Mouse (Mus musculus): ENCODE results near the gene Gm26938. TPM values are rescaled to one million over a fixed set of nuclear protein-coding genes. Genes with fewer than 3 reads are reported as not detected.

The Gm26938 gene
- polyA plus RNA-seq (2015; fragmentation: Nextera tagmentation; extraction: Ambion mirVana): not detected in 2 replicates

- Histone ChIP-seq H3K9me3 (replicated peaks; ENCODE audit: control insufficient read depth, low read length, poor library complexity, severe bottlenecking) (no peaks in the 10 kb centered on the region), H3K27ac (ENCODE audit: low read length) (peak within 1 kb of the TSS; percentile 62), H3K4me1 (ENCODE audit: control insufficient read depth, insufficient read depth, low read length) (peaks cover 19% of the 10 kb centered on the region), H3K27me3 (ENCODE audit: control insufficient read depth, insufficient read depth, low read depth, low read length) (no peaks in the 10 kb centered on the region), H3K4me3 (ENCODE audit: low read depth, low read length) (peak within 1 kb of the TSS; percentile 87), H3K36me3 (ENCODE audit: control insufficient read depth, insufficient read depth, low read length) (peaks cover 12% of the 10 kb centered on the region; the same call in 1 of the 2 replicates), H3K4me2 (ENCODE audit: low read length) (peak within 1 kb of the TSS; percentile 99), H3K9ac (ENCODE audit: low read depth, low read length) (peak within 1 kb of the TSS; percentile 85)
- WGBS: under 1% methylated on average over 43 of the region's 43 CpGs
- ATAC-seq: peak; percentile 90
These were observed at the start of gene Gm26938, which contains the start of gene Psmg3 for GRCm38 (mm10) chr5:139826357-139827055. Gene Gm26938 (minus strand): TSS chr5:139826407. Gene Psmg3 (minus strand): TSS chr5:139826885.

- ATAC-seq: no peak
- H3K9me3 ChIP-seq (replicated peaks; ENCODE audit: control insufficient read depth, low read length, poor library complexity, severe bottlenecking): no peaks in the 10 kb centered on the region
- 92% methylated on average over 1 of the region's 1 CpGs for WGBS
- no peak overlapping the region for H3K4me2 ChIP-seq (ENCODE audit: low read length)
- H3K4me1 ChIP-seq (ENCODE audit: control insufficient read depth, insufficient read depth, low read length): no peaks in the 10 kb centered on the region
- no peak overlapping the region for H3K9ac ChIP-seq (ENCODE audit: low read depth, low read length)
- H3K36me3 ChIP-seq (ENCODE audit: control insufficient read depth, insufficient read depth, low read length): no peaks in the 10 kb centered on the region
- no peaks in the 10 kb centered on the region for H3K27me3 ChIP-seq (ENCODE audit: control insufficient read depth, insufficient read depth, low read depth, low read length)
- no peak overlapping the region for H3K27ac ChIP-seq (ENCODE audit: low read length)
- H3K4me3 ChIP-seq (ENCODE audit: low read depth, low read length): no peak overlapping the region
These were observed 45.3 kb upstream of the Gm26938 start for GRCm38 (mm10) chr5:139871526-139871925.

GRCm38 (mm10) chr5:139870886-139871285 lies 44.7 kb upstream of the Gm26938 start:
- ATAC-seq: no peak
- H3K36me3 ChIP-seq (ENCODE audit: control insufficient read depth, insufficient read depth, low read length): no peaks in the 10 kb centered on the region
- WGBS: 18% methylated on average over 3 of the region's 4 CpGs

GRCm38 (mm10) chr5:139862759-139863158 lies 36.6 kb upstream of the Gm26938 start:
- no peak overlapping the region for H3K4me3 ChIP-seq (ENCODE audit: low read depth, low read length)
- peaks cover 6% of the 10 kb centered on the region; the same call in 1 of the 2 replicates for H3K4me1 ChIP-seq (ENCODE audit: control insufficient read depth, insufficient read depth, low read length)
- no peaks in the 10 kb centered on the region for H3K27me3 ChIP-seq (ENCODE audit: control insufficient read depth, insufficient read depth, low read depth, low read length)
- no peak overlapping the region for H3K27ac ChIP-seq (ENCODE audit: low read length)
- no peaks in the 10 kb centered on the region for H3K36me3 ChIP-seq (ENCODE audit: control insufficient read depth, insufficient read depth, low read length)
- H3K9ac ChIP-seq (ENCODE audit: low read depth, low read length): no peak overlapping the region
- H3K9me3 ChIP-seq (replicated peaks; ENCODE audit: control insufficient read depth, low read length, poor library complexity, severe bottlenecking): no peaks in the 10 kb centered on the region
- 50% methylated on average over 4 of the region's 4 CpGs for WGBS
- H3K4me2 ChIP-seq (ENCODE audit: low read length): no peak overlapping the region
- no peak for ATAC-seq

More at GRCm38 (mm10) chr5:139870886-139871285, 44.7 kb upstream of the Gm26938 start:
- Histone ChIP-seq H3K9ac (ENCODE audit: low read depth, low read length) (no peak overlapping the region), H3K4me3 (ENCODE audit: low read depth, low read length) (no peak overlapping the region), H3K4me1 (ENCODE audit: control insufficient read depth, insufficient read depth, low read length) (no peaks in the 10 kb centered on the region), H3K9me3 (replicated peaks; ENCODE audit: control insufficient read depth, low read length, poor library complexity, severe bottlenecking) (no peaks in the 10 kb centered on the region), H3K27me3 (ENCODE audit: control insufficient read depth, insufficient read depth, low read depth, low read length) (no peaks in the 10 kb centered on the region), H3K4me2 (ENCODE audit: low read length) (no peak overlapping the region), H3K27ac (ENCODE audit: low read length) (no peak overlapping the region)

GRCm38 (mm10) chr5:139860328-139861104 lies 34.3 kb upstream of the Gm26938 start:
- peak; percentile 68; the same call in 1 of the 2 replicates for ATAC-seq
- Histone ChIP-seq H3K9ac (ENCODE audit: low read depth, low read length) (peak overlapping the region; percentile 27; the same call in 1 of the 2 replicates), H3K4me3 (ENCODE audit: low read depth, low read length) (no peak overlapping the region), H3K36me3 (ENCODE audit: control insufficient read depth, insufficient read depth, low read length) (no peaks in the 10 kb centered on the region), H3K4me1 (ENCODE audit: control insufficient read depth, insufficient read depth, low read length) (peaks cover 6% of the 10 kb centered on the region; the same call in 1 of the 2 replicates), H3K27ac (ENCODE audit: low read length) (no peak overlapping the region), H3K4me2 (ENCODE audit: low read length) (peak overlapping the region; percentile 15), H3K27me3 (ENCODE audit: control insufficient read depth, insufficient read depth, low read depth, low read length) (no peaks in the 10 kb centered on the region), H3K9me3 (replicated peaks; ENCODE audit: control insufficient read depth, low read length, poor library complexity, severe bottlenecking) (no peaks in the 10 kb centered on the region)
- 11% methylated on average over 15 of the region's 15 CpGs for WGBS

GRCm38 (mm10) chr5:139849626-139850320 lies 23.6 kb upstream of the Gm26938 start:
- H3K4me3 ChIP-seq (ENCODE audit: low read depth, low read length): no peak overlapping the region
- H3K27ac ChIP-seq (ENCODE audit: low read length): no peak overlapping the region
- 76% methylated on average over 12 of the region's 12 CpGs for WGBS
- H3K36me3 ChIP-seq (ENCODE audit: control insufficient read depth, insufficient read depth, low read length): no peaks in the 10 kb centered on the region
- no peak overlapping the region for H3K9ac ChIP-seq (ENCODE audit: low read depth, low read length)
- no peak for ATAC-seq
- peaks cover under 1% of the 10 kb centered on the region; the same call in 1 of the 2 replicates for H3K9me3 ChIP-seq (replicated peaks; ENCODE audit: control insufficient read depth, low read length, poor library complexity, severe bottlenecking)
- H3K27me3 ChIP-seq (ENCODE audit: control insufficient read depth, insufficient read depth, low read depth, low read length): no peaks in the 10 kb centered on the region
- H3K4me2 ChIP-seq (ENCODE audit: low read length): no peak overlapping the region
- peaks cover 2% of the 10 kb centered on the region; the same call in 1 of the 2 replicates for H3K4me1 ChIP-seq (ENCODE audit: control insufficient read depth, insufficient read depth, low read length)

GRCm38 (mm10) chr5:139839142-139839541 lies 12.9 kb upstream of the Gm26938 start:
- Histone ChIP-seq H3K4me2 (ENCODE audit: low read length) (no peak overlapping the region), H3K36me3 (ENCODE audit: control insufficient read depth, insufficient read depth, low read length) (no peaks in the 10 kb centered on the region), H3K4me1 (ENCODE audit: control insufficient read depth, insufficient read depth, low read length) (0 out of 2 replicates have a peak, but pooled peaks cover 3% of the 10 kb centered on the region), H3K4me3 (ENCODE audit: low read depth, low read length) (no peak overlapping the region), H3K9me3 (replicated peaks; ENCODE audit: control insufficient read depth, low read length, poor library complexity, severe bottlenecking) (no peaks in the 10 kb centered on the region), H3K9ac (ENCODE audit: low read depth, low read length) (no peak overlapping the region), H3K27me3 (ENCODE audit: control insufficient read depth, insufficient read depth, low read depth, low read length) (no peaks in the 10 kb centered on the region), H3K27ac (ENCODE audit: low read length) (no peak overlapping the region)
- ATAC-seq: 0 out of 2 replicates have a peak, but pooled peaks have one; percentile 14
- 21% methylated on average over 3 of the region's 3 CpGs for WGBS

- H3K9me3 ChIP-seq (replicated peaks; ENCODE audit: control insufficient read depth, low read length, poor library complexity, severe bottlenecking): no peaks in the 10 kb centered on the region
- ATAC-seq: peak; percentile 56
- H3K4me3 ChIP-seq (ENCODE audit: low read depth, low read length): no peak overlapping the region
- no peak overlapping the region for H3K9ac ChIP-seq (ENCODE audit: low read depth, low read length)
- no peaks in the 10 kb centered on the region for H3K36me3 ChIP-seq (ENCODE audit: control insufficient read depth, insufficient read depth, low read length)
- 13% methylated on average over 2 of the region's 2 CpGs for WGBS
- no peaks in the 10 kb centered on the region for H3K27me3 ChIP-seq (ENCODE audit: control insufficient read depth, insufficient read depth, low read depth, low read length)
- H3K4me1 ChIP-seq (ENCODE audit: control insufficient read depth, insufficient read depth, low read length): 0 out of 2 replicates have a peak, but pooled peaks cover 3% of the 10 kb centered on the region
- H3K4me2 ChIP-seq (ENCODE audit: low read length): no peak overlapping the region
- no peak overlapping the region for H3K27ac ChIP-seq (ENCODE audit: low read length)
These were observed 12.3 kb upstream of the Gm26938 start for GRCm38 (mm10) chr5:139838476-139838892.
